Mouse (Mus musculus) stomach, postnatal 0 days (tissue): ENCODE measurements around the gene Rabepk.

Experiments used
- CTCF ChIP-seq: IDR thresholded peaks from 2 replicates; pipeline ENCODE4 v1.5.1; 2016; ENCODE audit warnings: antibody characterized with exemption, low read depth, mild to moderate bottlenecking, moderate library complexity
- EP300 ChIP-seq: optimal IDR thresholded peaks from 2 replicates; pipeline ENCODE3; 2016; ENCODE audit warnings: antibody characterized with exemption

DNA sequence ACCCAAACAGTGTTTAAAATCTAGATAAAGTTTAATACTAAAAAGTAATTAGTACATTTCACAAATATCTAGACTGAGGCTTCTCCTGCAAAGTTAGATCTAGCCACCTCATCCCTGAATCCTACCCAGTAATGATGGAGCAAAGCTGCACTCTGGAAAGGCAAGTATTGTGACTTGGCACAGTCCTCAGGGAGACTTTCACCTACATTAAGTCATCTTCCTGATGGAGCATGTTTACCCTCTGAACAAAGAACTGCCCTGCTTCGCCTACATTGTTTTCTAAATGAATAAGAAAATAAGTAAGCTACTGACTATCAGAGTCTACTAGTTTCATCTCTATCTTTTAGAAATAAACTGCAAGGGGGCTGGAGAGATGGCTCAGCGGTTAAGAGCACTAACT lies 18.8 kb upstream of the Rabepk start:
- TF ChIP-seq CTCF (no peak), EP300 (no peak)
